Mouse (Mus musculus): ENCODE data around the gene Gm13199. TPM values are rescaled to one million over a fixed set of nuclear protein-coding genes. Genes with fewer than 3 reads are reported as not detected.
A peak's percentile ranks its signal among the peaks of the same experiment; 100 is the strongest.

Gene Gm13199
- polyA plus RNA-seq (2016; fragmentation: Nextera tagmentation; extraction: Ambion mirVana) = 0.98 and 1.1 TPM in 2 replicates

GRCm38 (mm10) chr2:5862834-5863233 is at the start of gene Gm13199:
Gene Gm13199 (minus strand): TSS chr2:5862934.
- no peak within 1 kb of the TSS for H3K4me2 ChIP-seq
- no peaks in the 10 kb centered on the region for H3K4me1 ChIP-seq (replicated peaks)
- no peak within 1 kb of the TSS for H3K27ac ChIP-seq (ENCODE audit: poor library complexity, severe bottlenecking)
- no peak within 1 kb of the TSS for H3K4me3 ChIP-seq
- H3K9ac ChIP-seq = no peak within 1 kb of the TSS
- no peaks in the 10 kb centered on the region for H3K27me3 ChIP-seq (replicated peaks)
- WGBS = 93% methylated on average over 3 of the region's 3 CpGs
- no peak for ATAC-seq (ENCODE audit: insufficient number of reproducible peaks, low FRiP score)
- H3K36me3 ChIP-seq = peaks cover 72% of the 10 kb centered on the region
- no peaks in the 10 kb centered on the region for H3K9me3 ChIP-seq (replicated peaks)

GRCm38 (mm10) chr2:5911282-5911965 is 48.7 kb upstream of the Gm13199 start:
- Histone ChIP-seq H3K4me3 (no peak overlapping the region), H3K9ac (no peak overlapping the region), H3K9me3 (replicated peaks) (0 out of 2 replicates have a peak, but pooled peaks cover 4% of the 10 kb centered on the region), H3K27ac (ENCODE audit: poor library complexity, severe bottlenecking) (no peak overlapping the region), H3K27me3 (replicated peaks) (no peaks in the 10 kb centered on the region), H3K4me2 (no peak overlapping the region), H3K4me1 (replicated peaks) (0 out of 2 replicates have a peak, but pooled peaks cover 2% of the 10 kb centered on the region), H3K36me3 (no peaks in the 10 kb centered on the region)
- 63% methylated on average over 16 of the region's 16 CpGs for WGBS
- no peak for ATAC-seq (ENCODE audit: insufficient number of reproducible peaks, low FRiP score)

GRCm38 (mm10) chr2:5906625-5907024 is 43.9 kb upstream of the Gm13199 start:
- no peak overlapping the region for H3K27ac ChIP-seq (ENCODE audit: poor library complexity, severe bottlenecking)
- H3K9me3 ChIP-seq (replicated peaks) = 0 out of 2 replicates have a peak, but pooled peaks cover 4% of the 10 kb centered on the region
- no peaks in the 10 kb centered on the region for H3K27me3 ChIP-seq (replicated peaks)
- 53% methylated on average over 3 of the region's 3 CpGs for WGBS
- peaks cover 2% of the 10 kb centered on the region; the same call in 1 of the 2 replicates for H3K4me1 ChIP-seq (replicated peaks)
- H3K9ac ChIP-seq = no peak overlapping the region
- H3K4me2 ChIP-seq = no peak overlapping the region
- H3K4me3 ChIP-seq = no peak overlapping the region
- ATAC-seq (ENCODE audit: insufficient number of reproducible peaks, low FRiP score) = no peak
- no peaks in the 10 kb centered on the region; the same call in none of the 2 replicates for H3K36me3 ChIP-seq

- 0 out of 2 replicates have a peak, but pooled peaks cover 4% of the 10 kb centered on the region for H3K9me3 ChIP-seq (replicated peaks)
- no peak for ATAC-seq (ENCODE audit: insufficient number of reproducible peaks, low FRiP score)
- H3K9ac ChIP-seq = no peak overlapping the region
- H3K36me3 ChIP-seq = no peaks in the 10 kb centered on the region; the same call in none of the 2 replicates
- no peak overlapping the region for H3K4me3 ChIP-seq
- no peaks in the 10 kb centered on the region for H3K27me3 ChIP-seq (replicated peaks)
- H3K27ac ChIP-seq (ENCODE audit: poor library complexity, severe bottlenecking) = no peak overlapping the region
- peaks cover 2% of the 10 kb centered on the region; the same call in 1 of the 2 replicates for H3K4me1 ChIP-seq (replicated peaks)
- H3K4me2 ChIP-seq = no peak overlapping the region
- WGBS = 32% methylated on average over 5 of the region's 5 CpGs
Measured at GRCm38 (mm10) chr2:5906092-5906491, 43.4 kb upstream of the Gm13199 start.

GRCm38 (mm10) chr2:5900145-5900544 is 37.4 kb upstream of the Gm13199 start:
- Histone ChIP-seq H3K4me1 (replicated peaks) (no peaks in the 10 kb centered on the region), H3K27ac (ENCODE audit: poor library complexity, severe bottlenecking) (no peak overlapping the region), H3K36me3 (peaks cover 5% of the 10 kb centered on the region), H3K9ac (no peak overlapping the region), H3K27me3 (replicated peaks) (no peaks in the 10 kb centered on the region), H3K9me3 (replicated peaks) (no peaks in the 10 kb centered on the region), H3K4me3 (no peak overlapping the region), H3K4me2 (no peak overlapping the region)
- no peak for ATAC-seq (ENCODE audit: insufficient number of reproducible peaks, low FRiP score)
- 62% methylated on average over 5 of the region's 5 CpGs for WGBS

GRCm38 (mm10) chr2:5894843-5895570 is 32.3 kb upstream of the Gm13199 start, which contains the start of gene Sec61a2:
Gene Sec61a2 (minus strand): TSS chr2:5895432.
- peak within 1 kb of the TSS; percentile 96 for H3K9ac ChIP-seq
- H3K27me3 ChIP-seq (replicated peaks) = no peaks in the 10 kb centered on the region
- peak within 1 kb of the TSS; percentile 75 for H3K4me2 ChIP-seq
- ATAC-seq (ENCODE audit: insufficient number of reproducible peaks, low FRiP score) = peak; percentile 100
- peaks cover 4% of the 10 kb centered on the region for H3K4me1 ChIP-seq (replicated peaks)
- H3K27ac ChIP-seq (ENCODE audit: poor library complexity, severe bottlenecking) = peak within 1 kb of the TSS; percentile 86
- no peaks in the 10 kb centered on the region for H3K9me3 ChIP-seq (replicated peaks)
- WGBS = under 1% methylated on average over 62 of the region's 62 CpGs
- H3K36me3 ChIP-seq = peaks cover 20% of the 10 kb centered on the region
- H3K4me3 ChIP-seq = peak within 1 kb of the TSS; percentile 93

- no peaks in the 10 kb centered on the region for H3K9me3 ChIP-seq (replicated peaks)
- no peak for ATAC-seq (ENCODE audit: insufficient number of reproducible peaks, low FRiP score)
- peaks cover 20% of the 10 kb centered on the region for H3K36me3 ChIP-seq
- H3K4me2 ChIP-seq = peak overlapping the region; percentile 75
- no peak overlapping the region for H3K27ac ChIP-seq (ENCODE audit: poor library complexity, severe bottlenecking)
- H3K27me3 ChIP-seq (replicated peaks) = no peaks in the 10 kb centered on the region
- peaks cover 4% of the 10 kb centered on the region for H3K4me1 ChIP-seq (replicated peaks)
- peak overlapping the region; percentile 96 for H3K9ac ChIP-seq
- H3K4me3 ChIP-seq = peak overlapping the region; percentile 93
- 52% methylated on average over 11 of the region's 11 CpGs for WGBS
Measured at GRCm38 (mm10) chr2:5894296-5894695, 31.6 kb upstream of the Gm13199 start.

GRCm38 (mm10) chr2:5889412-5889811 is 26.7 kb upstream of the Gm13199 start:
- Histone ChIP-seq H3K9ac (no peak overlapping the region), H3K4me2 (no peak overlapping the region), H3K36me3 (peaks cover 52% of the 10 kb centered on the region), H3K27ac (ENCODE audit: poor library complexity, severe bottlenecking) (no peak overlapping the region), H3K4me1 (replicated peaks) (peaks cover 4% of the 10 kb centered on the region), H3K27me3 (replicated peaks) (no peaks in the 10 kb centered on the region), H3K9me3 (replicated peaks) (no peaks in the 10 kb centered on the region), H3K4me3 (no peak overlapping the region)
- WGBS = 69% methylated on average over 2 of the region's 2 CpGs
- ATAC-seq (ENCODE audit: insufficient number of reproducible peaks, low FRiP score) = no peak

GRCm38 (mm10) chr2:5888865-5889264 is 26.1 kb upstream of the Gm13199 start:
- Histone ChIP-seq H3K4me1 (replicated peaks) (no peaks in the 10 kb centered on the region), H3K4me2 (no peak overlapping the region), H3K4me3 (no peak overlapping the region), H3K9ac (no peak overlapping the region), H3K36me3 (peaks cover 54% of the 10 kb centered on the region), H3K27me3 (replicated peaks) (no peaks in the 10 kb centered on the region), H3K9me3 (replicated peaks) (no peaks in the 10 kb centered on the region), H3K27ac (ENCODE audit: poor library complexity, severe bottlenecking) (no peak overlapping the region)
- no peak for ATAC-seq (ENCODE audit: insufficient number of reproducible peaks, low FRiP score)
- WGBS = 68% methylated on average over 5 of the region's 5 CpGs

GRCm38 (mm10) chr2:5877446-5877845 is 14.7 kb upstream of the Gm13199 start:
- ATAC-seq (ENCODE audit: insufficient number of reproducible peaks, low FRiP score) = no peak

GRCm38 (mm10) chr2:5869746-5870145 is 7.0 kb upstream of the Gm13199 start:
- Histone ChIP-seq H3K27me3 (replicated peaks) (no peaks in the 10 kb centered on the region), H3K4me1 (replicated peaks) (no peaks in the 10 kb centered on the region), H3K36me3 (peaks cover 71% of the 10 kb centered on the region), H3K27ac (ENCODE audit: poor library complexity, severe bottlenecking) (no peak overlapping the region), H3K4me3 (no peak overlapping the region), H3K4me2 (no peak overlapping the region), H3K9ac (no peak overlapping the region), H3K9me3 (replicated peaks) (no peaks in the 10 kb centered on the region)
- ATAC-seq (ENCODE audit: insufficient number of reproducible peaks, low FRiP score) = no peak
- 90% methylated on average over 5 of the region's 5 CpGs for WGBS

More at GRCm38 (mm10) chr2:5877446-5877845, 14.7 kb upstream of the Gm13199 start:
- Histone ChIP-seq H3K27me3 (replicated peaks) (no peaks in the 10 kb centered on the region), H3K9ac (no peak overlapping the region), H3K36me3 (peaks cover 65% of the 10 kb centered on the region), H3K4me3 (no peak overlapping the region), H3K4me1 (replicated peaks) (no peaks in the 10 kb centered on the region), H3K9me3 (replicated peaks) (no peaks in the 10 kb centered on the region), H3K27ac (ENCODE audit: poor library complexity, severe bottlenecking) (no peak overlapping the region), H3K4me2 (no peak overlapping the region)
- 82% methylated on average over 3 of the region's 3 CpGs for WGBS
